Mouse (Mus musculus) heart, adult 8-10 months (tissue): ENCODE data around the gene Akr1b10. TPM values are rescaled to one million over a fixed set of nuclear protein-coding genes. Genes with fewer than 3 reads are reported as not detected.

Source experiments
- total RNA-seq, 4 experiments: library from RNA; stranded (reverse); gene quantifications; 2 replicates each; pipeline ENCODE4 v1.2.4; 2022

Gene Akr1b10
- total RNA-seq, 4 experiments from 2014 or later: 69.6 to 81.5 (median 73.7) TPM

Other genes with a start within 250 kb of the Akr1b10 start
- 1 to 10 TPM; 6.9 to 9.2 (median 7.6) TPM for gene Slc35b4, start 207.1 kb upstream of the Akr1b10 start, total RNA-seq
- gene Akr1b3, start 66.7 kb upstream of the Akr1b10 start, total RNA-seq: 100 to 1,000 TPM; 272 to 373 (median 320) TPM
- 1 to 10 TPM; 3.7 to 4.6 (median 3.9) TPM for gene Akr1b8, start 30.1 kb upstream of the Akr1b10 start, total RNA-seq
- under 1 TPM in 1 of 4 experiments, not detected in 3; 0.22 TPM for gene Akr1b7, start 28.1 kb downstream of the Akr1b10 start, total RNA-seq
- 10 to 100 TPM; 27.1 to 53.5 (median 32.2) TPM for gene Bpgm, start 92.0 kb downstream of the Akr1b10 start, total RNA-seq
- gene Cald1, start 214.3 kb downstream of the Akr1b10 start, total RNA-seq: 10 to 100 TPM; 38.7 to 48.1 (median 43.9) TPM